Mouse (Mus musculus) spleen, embryonic (tissue): Measurements from ENCODE around the gene Vps52.

Experiments
- CTCF ChIA-PET: fragments of 350-600 bp; sonication (Branson Sonifier 250); formaldehyde crosslinking; loops from one replicate; lab custom pipeline; 2022; lab: Charles Lee

Vps52 gene

DNA sequence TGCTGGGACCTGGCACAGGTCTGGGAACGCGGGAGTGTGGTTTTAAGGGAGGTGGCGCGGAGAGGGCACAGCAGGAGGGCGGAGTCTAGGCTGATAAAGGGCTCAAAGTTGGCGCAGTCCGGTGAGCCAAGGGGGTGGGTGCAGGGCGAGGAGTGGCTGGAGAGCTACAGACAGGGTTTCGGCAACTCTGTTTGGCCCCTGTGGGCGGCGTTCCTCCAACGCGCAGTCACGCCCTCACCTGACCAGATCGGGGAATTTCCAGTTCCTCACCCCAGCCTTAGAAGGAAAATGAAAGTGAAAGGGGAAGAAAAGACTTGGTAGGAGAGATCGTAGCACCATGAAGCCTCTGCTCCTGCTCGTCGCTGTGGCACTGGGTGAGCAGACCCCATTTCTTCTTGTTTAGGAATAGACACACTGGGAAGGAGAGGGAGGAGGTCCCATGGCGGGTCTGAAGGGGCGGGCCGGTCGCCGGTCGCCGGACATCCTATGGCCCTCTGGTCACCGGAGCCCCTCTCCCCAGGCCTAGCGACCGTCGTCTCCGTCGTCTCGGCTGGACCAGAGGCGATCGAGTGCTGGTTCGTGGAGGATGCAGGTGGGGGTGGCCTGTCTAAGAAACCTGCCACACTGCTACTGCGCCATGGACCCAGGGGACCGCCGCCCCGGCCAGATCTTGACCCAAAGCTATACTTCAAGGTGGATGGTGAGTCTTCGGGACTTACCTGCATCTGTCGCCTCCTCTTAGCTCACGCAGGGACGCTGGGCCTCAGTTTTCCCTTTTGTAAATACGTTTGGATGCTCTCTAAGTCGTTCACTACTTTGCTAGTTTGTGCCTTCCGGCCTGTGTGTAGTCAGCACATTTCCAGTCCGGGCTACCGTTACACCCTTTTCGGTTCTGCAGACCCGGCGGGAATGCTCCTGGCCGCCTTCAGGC is 36.0 kb upstream of the Vps52 start:
- CTCF ChIA-PET = interaction anchor here (0.6 kb wide), 1 partner anchor 917 kb away, joined by 3 read pairs; no protein-coding TSS in a partner anchor

DNA sequence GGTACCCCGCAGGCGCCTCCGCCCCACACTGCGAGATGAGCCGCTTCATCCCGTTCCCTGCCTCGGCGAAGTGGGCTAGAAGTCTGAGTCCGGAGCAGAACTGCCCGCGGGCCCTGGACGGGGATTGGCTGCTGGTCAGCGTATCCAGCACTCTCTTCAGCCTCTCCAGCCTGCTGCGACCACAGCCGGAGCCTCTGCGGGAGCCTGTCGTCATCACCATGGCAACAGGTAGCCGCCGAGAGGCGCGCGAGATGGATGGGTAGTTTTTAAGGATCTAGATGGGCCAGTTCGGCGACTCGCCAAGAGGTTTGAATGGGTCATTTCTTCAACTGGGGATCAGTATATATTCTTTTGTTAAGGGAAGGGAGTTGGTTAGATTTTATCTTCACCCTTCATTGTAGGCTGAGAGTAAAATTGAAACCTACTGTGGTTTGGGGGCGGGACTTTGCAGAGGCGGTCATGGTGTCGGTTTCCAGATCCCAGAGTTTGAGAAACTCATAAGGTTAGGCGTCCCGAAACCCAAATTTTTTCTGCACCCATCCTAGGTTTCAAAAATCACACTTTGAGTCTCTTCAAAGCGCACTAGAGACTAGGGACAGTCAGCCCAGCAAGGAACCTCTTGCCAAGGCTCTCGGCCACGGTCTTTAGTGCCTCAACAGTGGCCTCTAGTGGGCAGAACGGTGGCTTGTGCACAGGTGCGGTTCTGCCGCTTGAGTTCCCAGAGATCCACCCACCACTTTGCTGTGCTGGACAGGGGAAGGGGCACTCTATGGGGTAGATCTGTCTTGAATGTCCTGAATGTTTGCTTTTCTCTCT is 35.1 kb upstream of the Vps52 start:
- CTCF ChIA-PET = interaction anchor here (0.8 kb wide), 1 partner anchor 24 kb away, joined by 5 read pairs; no protein-coding TSS in a partner anchor

DNA sequence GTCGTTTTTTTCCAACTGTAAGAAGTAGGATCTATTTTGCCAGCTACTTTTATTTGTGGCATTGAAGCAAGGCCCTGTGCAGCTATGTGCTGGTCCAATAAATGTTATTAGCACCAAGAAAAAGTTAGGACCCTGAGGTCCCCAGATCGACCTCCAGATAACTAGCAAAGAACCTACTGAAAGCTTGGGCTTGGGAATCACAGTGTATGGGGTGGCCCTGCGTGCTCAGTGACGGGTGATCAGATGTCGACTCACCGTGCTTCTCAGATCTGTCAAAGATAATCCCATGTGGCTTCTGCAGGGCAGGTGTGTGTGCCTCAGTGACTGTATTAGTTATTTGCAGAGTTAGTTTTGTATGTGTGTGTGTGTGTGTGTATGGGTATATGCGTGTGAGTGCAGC is 34.3 kb upstream of the Vps52 start:
- CTCF ChIA-PET = interaction anchor here (0.8 to 1.5 kb wide), 2 partner anchors 11 to 25 kb away, joined by 5 to 6 read pairs; no protein-coding TSS in a partner anchor

DNA sequence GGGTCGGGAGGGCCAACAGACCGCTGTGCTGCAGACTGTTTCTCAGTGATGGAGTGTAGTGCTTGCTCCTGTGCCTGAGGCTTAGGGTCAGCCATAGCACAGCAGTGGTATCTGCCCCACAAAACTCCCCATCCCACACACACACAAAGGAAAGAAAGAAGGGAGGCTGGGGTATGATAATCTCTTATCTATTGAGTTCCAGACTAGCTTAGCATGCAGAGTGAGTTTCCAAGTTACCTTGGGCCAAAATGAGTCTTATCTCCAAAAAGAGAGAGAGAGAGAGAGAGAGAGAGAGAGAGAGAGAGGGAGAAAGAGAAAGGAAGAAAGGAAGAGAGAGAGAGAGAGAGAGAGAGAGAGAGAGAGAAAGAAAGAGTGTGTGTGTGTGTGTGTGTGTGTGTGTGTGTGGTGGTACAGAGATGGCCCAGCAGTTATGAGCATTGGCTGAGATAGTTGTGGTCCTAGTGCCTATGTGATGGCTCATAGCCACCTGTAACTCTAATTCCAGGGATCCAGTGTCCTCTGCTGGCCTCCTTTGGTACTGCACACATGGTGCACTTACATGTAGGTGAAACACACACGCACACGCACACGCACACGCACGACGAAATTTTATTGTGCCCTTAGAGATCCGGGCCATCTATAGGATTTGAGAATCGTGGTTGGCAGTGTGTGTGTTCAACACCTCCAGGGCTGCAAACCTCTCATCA is 30.9 kb upstream of the Vps52 start:
- CTCF ChIA-PET = interaction anchor here (0.6 to 1.0 kb wide), 3 partner anchors 27 to 229 kb away, joined by 3 to 11 read pairs (median 6); no protein-coding TSS in a partner anchor

DNA sequence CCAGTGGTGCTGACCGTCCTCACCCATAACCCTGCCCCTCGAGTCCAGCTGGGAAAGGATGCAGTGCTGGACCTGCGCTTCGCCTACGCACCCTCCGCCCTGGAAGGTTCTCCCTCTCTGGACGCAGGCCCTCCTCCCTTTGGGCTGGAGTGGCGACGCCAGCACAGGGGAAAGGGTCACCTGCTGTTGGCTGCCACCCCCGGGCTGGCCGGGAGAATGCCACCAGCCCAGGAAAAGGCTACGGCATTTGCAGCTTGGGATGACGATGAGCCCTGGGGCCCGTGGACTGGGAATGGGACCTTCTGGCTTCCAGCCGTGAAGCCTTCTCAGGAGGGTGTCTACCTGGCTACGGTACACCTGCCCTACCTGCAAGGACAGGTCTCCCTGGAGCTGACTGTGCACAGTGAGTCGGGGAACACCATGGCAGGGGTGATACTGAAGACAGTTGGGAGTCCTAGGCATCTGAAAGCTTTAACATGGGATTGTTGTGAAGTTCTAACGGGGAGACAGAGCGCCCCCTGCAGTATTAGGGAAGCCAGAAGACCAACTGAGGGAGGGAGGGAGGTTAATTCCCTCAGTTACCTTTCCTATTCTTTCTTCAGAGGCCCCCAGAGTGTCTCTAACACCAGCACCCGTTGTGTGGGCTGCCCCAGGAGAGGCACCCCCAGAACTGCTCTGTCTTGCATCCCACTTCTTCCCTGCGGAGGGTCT is 30.1 kb upstream of the Vps52 start:
- CTCF ChIA-PET = interaction anchor here (0.6 to 1.0 kb wide), 3 partner anchors 28 to 30 kb away, joined by 3 to 11 read pairs (median 3); no protein-coding TSS in a partner anchor

DNA sequence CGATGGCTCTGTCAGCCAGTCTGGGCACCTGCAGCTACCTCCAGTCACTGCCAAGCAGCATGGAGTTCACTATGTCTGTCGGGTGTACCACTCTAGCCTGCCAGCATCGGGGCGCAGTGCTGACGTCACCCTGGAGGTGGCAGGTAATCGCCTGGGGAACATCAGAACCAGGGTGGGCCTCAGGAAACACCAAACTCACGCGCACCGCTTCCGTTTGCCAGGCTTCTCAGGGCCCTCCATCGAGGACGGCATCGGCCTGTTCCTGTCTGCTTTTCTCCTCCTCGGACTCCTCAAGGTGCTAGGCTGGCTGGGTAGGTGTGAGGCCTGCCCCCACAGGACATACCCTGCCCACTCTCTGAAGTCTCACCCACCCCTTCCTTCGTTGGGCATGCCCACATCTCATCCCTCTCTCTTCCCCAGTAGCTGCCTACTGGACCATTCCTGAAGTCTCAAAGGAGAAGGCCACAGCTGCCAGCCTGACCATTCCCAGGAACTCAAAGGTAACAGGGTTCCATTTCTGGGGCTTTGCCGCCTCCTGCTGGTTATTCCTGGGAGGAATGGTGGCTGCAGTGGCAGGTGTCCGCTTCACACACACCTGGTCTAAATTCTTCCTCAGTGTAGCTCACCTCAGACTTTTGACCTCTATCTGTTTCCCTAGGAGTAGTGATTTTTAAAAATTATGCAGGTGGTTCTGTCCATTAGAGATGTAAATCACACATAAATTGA is 29.2 kb upstream of the Vps52 start:
- CTCF ChIA-PET = interaction anchor here (1.0 kb wide), 2 partner anchors 15 to 30 kb away, joined by 3 to 11 read pairs; partner anchors contain the start of gene Wdr46

DNA sequence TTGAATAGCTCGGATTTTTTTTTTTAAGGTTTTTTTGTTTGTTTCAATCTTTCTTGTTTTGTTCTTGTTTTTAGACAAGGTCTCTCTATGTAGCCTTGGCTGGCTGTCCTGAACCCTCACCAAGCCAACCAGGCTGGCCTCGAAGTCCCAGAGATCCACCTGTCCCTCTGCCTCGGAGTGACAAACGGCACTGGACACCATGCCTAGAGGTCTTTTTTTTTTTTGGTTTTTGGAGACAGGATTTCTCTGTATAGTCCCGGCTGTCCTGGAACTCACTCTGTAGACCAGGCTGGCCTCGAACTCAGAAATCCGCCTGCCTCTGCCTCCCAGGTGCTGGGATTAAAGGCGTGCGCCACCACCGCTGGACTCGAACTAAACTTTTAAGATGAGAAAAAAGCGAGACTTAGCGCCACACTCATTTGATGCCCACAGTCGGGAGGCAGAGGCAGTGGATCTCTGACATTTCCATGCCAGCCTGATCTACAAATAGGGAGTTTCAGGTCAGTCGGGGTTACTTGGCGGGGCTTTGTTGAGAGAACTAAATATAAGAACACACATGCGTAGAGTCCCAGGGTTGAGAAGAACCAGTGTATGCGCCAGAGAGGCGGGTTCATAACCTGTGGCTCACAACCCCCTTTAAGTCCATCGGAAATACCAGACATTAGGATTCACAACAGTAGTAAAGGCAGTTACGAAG is 27.2 kb upstream of the Vps52 start:
- CTCF ChIA-PET = interaction anchor here (0.6 to 0.7 kb wide), 3 partner anchors 11 to 18 kb away, joined by 3 to 5 read pairs (median 3); partner anchors contain the start of genes Pfdn6 and Wdr46

DNA sequence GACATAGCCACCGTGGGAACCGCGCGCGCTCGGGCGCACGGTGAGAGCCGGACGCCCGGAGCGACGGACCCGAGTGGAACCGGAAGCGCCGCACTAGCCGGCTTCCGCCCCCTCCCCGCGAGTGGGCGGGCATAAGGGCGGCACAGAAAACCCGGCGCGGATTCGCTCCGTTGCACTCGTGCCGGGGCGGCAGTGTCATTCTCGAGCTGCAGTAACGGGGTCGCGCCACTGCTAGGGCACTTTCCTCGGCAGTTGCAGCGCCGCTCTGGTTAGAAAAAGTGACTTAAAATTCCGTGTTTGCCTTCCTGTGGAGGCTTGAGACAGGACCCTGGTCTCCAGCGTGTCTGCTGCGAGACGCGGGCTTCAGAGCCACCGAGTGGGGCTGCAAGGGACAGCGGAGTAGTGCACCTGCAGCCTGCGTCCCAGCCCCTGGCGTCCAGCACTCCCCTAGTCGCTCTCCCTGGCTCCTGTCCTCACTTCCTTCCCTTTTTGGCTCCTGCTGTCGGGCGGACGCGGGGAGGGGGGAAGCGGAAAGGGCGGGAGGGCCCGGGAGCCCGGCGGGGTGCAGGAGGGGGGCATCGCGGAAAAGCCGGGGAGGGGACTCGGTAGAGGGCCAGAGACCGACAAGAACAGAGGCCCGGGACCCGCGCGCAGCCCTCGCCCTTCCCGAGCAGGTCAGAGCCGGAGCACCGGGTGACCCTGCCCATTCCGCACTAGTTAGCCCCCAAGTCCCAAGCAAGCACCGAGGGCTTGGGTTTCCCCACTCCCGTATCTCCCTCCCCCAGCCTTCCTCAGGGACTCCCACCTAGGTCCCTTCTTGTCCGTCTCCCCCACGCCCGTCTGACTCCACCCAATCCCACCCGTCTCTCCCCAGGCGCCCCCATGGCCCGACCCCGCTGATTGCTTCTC is 26.0 kb upstream of the Vps52 start, which contains the start of gene Rgl2:
Rgl2 (plus strand) TSS at position 173 of the 909 bp plus-strand sequence.
- CTCF ChIA-PET = interaction anchor here (1.5 kb wide), 1 partner anchor 10 kb away, joined by 3 read pairs; the partner anchor contains the start of gene Pfdn6

DNA sequence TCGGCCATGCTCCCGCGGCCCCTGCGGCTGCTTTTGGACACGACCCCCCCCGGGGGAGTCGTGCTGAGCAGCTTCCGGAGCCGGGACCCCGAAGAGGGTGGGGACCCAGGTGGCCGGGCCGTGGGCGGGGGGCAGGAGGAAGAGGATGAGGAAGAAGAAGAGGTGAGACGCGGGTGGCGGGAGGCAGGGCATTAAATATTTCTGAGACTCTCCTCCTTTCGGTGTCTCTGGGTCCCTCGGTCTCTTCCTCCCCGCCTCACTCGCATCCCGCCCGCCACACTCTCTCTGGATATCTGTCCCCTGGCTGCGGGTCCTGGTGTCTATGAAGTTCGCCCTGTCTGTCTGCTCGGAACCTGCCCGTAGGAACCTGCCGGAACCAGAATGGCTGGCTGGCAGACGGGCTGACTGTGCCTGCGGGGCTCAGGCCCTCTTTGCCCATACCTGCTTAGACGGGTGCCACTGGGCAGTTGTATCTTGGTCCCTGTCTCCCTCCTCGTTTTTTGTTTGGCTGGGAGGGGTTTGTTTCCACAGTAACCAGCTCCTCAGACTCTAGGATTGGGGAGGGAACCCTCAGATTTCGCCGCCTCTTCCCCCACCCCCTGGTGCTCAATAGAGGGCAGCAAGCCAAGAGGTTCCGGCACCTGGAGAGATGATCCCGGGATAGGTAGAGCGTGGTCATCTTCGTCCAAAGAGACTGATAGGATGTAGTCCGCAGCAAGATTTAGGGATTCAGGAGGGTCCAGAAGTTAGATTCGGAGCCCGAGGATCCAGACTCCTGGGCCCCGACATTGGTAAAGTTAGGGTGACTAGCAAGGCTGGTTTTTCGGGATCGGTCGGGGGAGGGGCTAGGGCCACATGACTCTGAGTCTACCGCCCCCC is 25.1 kb upstream of the Vps52 start:
- CTCF ChIA-PET = interaction anchor here (0.6 to 1.5 kb wide), 2 partner anchors 10 to 20 kb away, joined by 3 read pairs; partner anchors contain the start of gene Pfdn6

DNA sequence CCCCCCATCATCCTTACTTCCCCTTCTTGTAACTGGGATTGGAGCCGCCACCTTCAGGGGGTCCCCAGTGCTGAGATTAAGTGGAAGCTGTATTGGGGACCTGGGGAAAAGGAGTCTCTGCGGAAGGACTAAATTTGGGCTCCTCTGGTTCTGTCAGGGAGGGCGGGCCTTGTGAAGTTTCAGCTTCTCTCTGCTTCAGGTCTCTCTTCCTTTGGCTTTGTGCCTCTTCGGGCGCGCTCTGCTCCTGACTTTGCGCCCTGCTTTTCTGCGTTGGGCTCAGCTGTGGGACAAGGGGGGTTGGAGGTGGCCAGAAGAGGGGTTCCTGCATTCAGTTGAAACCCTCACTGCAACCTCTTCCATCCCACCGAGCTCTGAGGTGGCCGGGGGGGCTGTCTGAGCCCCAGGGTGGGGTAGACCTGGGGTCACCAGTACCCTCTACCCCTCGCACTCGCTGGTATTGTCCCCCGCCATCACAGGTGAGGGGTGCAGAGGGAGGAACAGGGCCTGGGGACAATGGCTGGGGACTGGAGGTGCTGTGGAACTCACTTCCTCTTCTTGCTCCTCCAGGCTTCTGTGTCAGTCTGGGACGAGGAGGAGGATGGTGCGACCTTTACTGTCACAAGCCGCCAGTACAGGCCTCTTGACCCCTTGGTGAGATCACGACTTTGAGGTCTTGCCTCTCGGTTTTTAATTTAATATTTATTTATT is 24.3 kb upstream of the Vps52 start:
- CTCF ChIA-PET = interaction anchor here (0.6 to 1.5 kb wide), 2 partner anchors 9 to 20 kb away, joined by 3 read pairs; partner anchors contain the start of gene Pfdn6

DNA sequence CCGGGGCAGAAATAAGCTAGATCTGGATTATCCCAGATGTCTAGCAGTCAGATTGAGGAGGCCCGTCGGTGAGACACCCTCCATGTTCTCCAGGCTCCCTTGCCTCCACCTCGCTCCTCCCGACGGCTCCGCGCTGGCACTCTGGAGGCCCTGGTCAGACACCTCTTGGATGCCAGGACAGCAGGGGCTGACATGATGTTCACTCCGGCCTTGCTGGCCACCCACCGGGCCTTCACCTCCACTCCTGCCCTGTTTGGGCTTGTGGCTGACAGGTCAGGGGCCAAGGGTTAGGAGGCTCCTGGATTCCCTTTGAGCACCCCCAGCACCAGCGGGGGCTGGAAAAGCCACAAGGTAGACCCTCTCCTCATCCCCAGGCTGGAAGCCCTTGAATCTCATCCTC is 23.7 kb upstream of the Vps52 start:
- CTCF ChIA-PET = no interaction called here

DNA sequence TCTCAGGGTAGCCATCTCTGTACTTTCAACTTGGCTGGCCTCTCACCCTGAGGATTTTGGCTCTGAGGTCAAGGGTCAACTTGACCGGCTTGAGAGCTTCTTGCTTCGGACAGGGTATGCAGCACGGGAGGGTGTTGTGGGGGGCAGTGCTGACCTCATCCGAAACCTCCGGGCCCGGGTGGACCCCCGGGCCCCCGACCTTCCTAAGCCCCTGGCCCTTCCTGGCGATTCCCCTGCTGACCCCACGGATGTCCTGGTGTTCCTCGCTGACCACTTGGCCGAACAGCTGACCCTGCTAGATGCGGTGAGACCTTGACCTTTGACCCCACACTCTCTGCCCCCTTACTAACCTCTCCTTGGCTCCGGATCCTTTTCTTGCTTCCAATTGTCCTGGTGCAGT is 23.2 kb upstream of the Vps52 start:
- CTCF ChIA-PET = no interaction called here

DNA sequence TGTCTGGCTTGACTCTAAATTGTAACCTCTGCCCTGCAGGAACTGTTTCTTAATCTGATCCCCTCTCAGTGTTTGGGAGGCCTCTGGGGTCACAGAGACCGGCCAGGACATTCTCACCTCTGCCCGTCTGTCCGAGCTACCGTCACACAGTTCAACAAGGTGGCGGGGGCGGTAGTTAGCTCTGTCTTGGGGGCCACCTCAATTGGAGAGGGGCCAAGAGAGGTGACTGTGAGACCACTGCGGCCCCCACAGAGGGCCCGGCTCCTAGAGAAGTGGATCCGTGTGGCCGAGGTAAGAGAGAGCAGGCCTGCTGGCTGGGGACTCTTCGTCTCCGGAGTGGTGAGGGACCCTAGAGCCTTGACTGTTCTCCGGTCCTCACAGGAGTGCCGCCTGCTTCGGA is 22.6 kb upstream of the Vps52 start:
- CTCF ChIA-PET = no interaction called here

DNA sequence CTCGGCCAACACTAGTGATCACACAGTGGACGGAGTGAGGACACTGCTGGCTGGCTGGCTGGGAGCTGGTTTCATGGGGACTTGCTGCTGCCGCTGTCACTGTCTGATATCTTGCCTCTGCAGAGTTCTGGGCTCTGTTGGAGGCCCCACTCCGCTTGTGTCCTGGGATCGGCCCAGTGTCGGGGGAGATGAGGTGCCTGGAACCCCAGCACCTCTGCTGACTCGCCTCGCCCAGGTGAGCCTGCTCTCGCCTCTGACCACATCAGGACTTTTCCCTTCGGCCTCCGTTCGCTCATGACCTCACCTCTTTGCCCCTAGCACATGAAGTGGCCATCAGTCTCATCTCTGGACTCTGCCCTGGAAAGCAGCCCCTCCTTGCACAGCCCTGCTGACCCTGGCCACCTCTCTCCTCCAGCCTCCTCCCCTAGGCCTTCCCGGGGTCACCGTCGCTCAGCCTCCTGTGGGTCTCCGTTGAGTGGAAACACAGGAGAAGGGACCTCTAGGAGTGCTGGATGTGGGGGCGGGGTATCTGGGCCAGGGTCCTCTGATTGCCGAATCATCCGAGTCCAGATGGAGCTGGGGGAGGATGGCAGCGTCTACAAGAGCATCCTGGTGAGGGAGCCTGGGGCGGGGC is 20.1 kb upstream of the Vps52 start:
- CTCF ChIA-PET = no interaction called here

DNA sequence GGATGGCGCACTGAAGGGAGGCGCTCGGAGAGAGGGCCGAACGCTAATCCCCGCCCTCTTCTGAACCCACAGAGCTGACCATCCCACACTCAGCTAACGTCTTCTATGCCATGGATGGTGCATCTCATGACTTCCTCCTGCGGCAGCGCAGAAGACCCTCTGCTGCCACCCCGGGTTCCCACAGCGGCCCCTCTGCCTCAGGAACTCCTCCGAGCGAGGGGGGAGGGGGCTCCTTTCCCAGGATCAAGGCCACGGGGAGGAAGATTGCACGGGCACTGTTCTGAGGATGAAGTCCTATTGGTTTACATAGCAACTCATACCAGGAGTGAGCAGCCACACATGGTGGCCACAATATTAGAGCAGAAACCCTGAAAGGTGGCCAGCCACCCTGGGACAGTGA is 18.6 kb upstream of the Vps52 start:
- CTCF ChIA-PET = interaction anchor here (0.6 kb wide), 1 partner anchor 1261 kb away, joined by 4 read pairs; no protein-coding TSS in a partner anchor

DNA sequence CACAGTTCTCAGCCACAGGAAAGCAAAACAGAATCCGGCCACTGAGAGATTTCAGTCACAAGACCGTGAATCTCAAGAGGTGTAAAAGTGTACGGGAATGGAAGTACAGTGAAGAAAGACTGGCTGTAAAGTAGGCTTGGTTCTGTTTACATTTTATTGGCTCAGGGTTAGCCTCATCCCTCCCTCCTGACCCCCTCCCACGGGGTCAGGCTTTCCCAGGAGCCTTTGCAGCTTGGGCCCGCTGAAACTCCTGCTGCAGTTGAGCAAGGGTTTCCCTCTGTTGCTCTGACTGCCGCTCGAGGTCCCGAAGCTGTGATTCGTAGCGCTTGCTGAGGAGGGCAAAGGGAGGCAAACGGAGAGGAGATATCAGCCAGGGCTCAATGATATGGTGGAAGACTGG is 16.8 kb upstream of the Vps52 start:
- CTCF ChIA-PET = no interaction called here
